Mouse (Mus musculus) kidney, postnatal 10 days (tissue): ENCODE measurements around the gene Vipr2.

Source experiments
- DNase-seq: peaks from one replicate; pipeline ENCODE4 v3.0.0; 2021; ENCODE audit warnings: mixed read lengths

The Vipr2 gene

GRCm38 (mm10) chr12:116159695-116160094 lies 82.2 kb downstream of the Vipr2 start:
- DNase-seq = no peak

DNA sequence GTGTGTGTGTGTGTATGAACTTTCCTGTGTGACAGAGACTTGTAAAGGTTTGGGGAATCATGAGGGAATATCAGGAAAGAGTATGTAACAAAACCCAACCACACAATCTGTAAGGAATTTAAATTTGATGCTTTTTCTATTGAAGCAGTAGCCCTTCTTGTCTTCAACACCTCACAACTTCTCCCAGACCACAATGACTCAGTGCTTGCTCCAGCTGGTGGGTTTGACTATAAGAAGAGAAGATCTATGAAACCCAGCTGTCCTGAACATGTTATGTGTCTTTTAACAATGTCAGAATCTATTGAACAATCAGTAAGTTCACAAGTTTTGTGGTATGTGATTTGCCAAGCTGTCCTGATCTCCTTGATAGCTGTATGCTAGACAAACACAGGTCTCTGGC lies 87.8 kb downstream of the Vipr2 start:
- DNase-seq = no peak

GRCm38 (mm10) chr12:116169666-116170065 lies 92.1 kb downstream of the Vipr2 start:
- DNase-seq = no peak

DNA sequence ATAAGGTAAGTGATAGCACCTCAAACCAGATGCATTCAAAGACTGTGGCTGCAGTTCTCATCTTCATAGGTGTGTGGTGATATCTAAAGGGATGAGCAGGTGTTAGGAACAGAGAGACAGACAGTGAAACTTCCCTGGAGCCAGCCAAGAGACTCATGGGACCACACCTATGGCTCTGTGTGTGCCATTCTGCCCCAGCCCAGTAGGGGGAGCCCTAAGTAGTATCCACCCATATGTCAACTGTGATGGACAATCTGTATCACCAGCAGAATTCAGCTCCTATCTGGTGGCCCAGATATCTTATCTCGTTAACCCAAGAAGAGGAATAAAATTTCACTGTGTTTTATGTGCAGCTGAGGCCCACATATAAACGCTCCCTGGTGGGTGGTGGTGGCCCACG lies 99.4 kb downstream of the Vipr2 start:
- peak; percentile 13 for DNase-seq

GRCm38 (mm10) chr12:116181436-116182050 lies 104.0 kb downstream of the Vipr2 start:
- no peak for DNase-seq

GRCm38 (mm10) chr12:116182376-116182775 lies 104.8 kb downstream of the Vipr2 start:
- DNase-seq = no peak

- DNase-seq = no peak
Observed at GRCm38 (mm10) chr12:116183212-116183935, 105.8 kb downstream of the Vipr2 start.

DNA sequence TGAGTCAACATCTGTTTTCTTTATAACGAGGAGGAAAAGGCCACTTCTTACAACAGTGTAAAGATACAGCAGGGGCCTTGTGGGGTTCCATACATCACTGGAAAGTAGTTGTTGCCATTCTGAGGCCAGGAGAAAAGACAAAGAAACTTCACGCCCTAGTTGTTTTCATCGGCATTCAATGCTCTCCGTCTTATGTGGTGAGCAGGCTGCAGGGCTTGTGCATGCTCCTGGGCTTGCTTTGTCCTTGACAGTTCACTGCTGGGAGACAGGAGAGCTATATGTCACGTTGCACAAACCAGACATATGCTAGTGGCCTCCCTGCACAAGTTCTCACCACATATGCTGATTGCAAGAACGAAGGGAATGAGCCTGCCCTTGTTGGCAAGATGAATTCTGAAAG lies 116.4 kb downstream of the Vipr2 start:
- DNase-seq = no peak

- no peak for DNase-seq
Observed at GRCm38 (mm10) chr12:116194641-116195040, 117.1 kb downstream of the Vipr2 start.
